Mouse (Mus musculus): ENCODE measurements around the gene Pard3b.

GRCm38 (mm10) chr1:61778731-61779130 lies 140.1 kb downstream of the Pard3b start:
- TF ChIP-seq POLR2A (IDR thresholded peaks at IDR 0.05; ENCODE audit: control insufficient read depth, extremely low read depth, insufficient read depth, low read length, poor library complexity) (no peak), CTCF (IDR thresholded peaks at IDR 0.05; ENCODE audit: borderline replicate concordance, control insufficient read depth, extremely low read depth, insufficient read depth, low read length, poor library complexity) (no peak)

Data from thymus, adult 2 months (tissue).